Mouse (Mus musculus): ENCODE measurements around the gene Gimap3. TPM values are rescaled to one million over a fixed set of nuclear protein-coding genes. Genes with fewer than 3 reads are reported as not detected.

Gene Gimap3
- polyA plus RNA-seq, 1 experiment: 0.29 TPM

DNA sequence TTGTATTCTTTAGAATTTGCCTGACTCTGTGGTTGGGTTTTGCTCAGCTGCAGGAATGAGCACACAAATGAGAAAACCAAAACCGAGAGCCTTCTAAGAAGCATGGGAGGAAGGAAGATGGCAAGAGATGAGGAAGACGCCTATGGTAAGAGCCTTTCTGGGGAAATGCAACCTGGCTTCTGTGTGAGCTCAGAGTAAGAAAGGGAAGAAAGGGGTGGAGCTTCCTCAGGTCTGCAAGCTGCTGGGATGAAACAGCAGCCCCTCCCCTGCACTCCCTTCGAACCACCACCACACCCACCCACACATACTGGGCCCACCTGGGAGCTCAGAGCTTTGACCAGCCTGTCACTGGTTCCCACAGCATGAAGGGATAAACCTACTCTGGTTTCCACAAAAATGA lies 29.4 kb downstream of the Gimap3 start:
- 29% methylated on average over 3 of the region's 3 CpGs for WGBS
- no peak for TF ChIP-seq POLR2A (IDR thresholded peaks at IDR 0.05; ENCODE audit: borderline replicate concordance, insufficient read depth, low read length)
- TF ChIP-seq CTCF (IDR thresholded peaks at IDR 0.05; ENCODE audit: borderline replicate concordance, insufficient read depth, low read depth, low read length): no peak

GRCm38 (mm10) chr6:48740501-48741169 lies 30.0 kb downstream of the Gimap3 start:
- no peak for DNase-seq
- TF ChIP-seq CTCF (IDR thresholded peaks at IDR 0.05; ENCODE audit: borderline replicate concordance, insufficient read depth, low read depth, low read length) (no peak), POLR2A (IDR thresholded peaks at IDR 0.05; ENCODE audit: borderline replicate concordance, insufficient read depth, low read length) (no peak)
- 83% methylated on average over 3 of the region's 3 CpGs for WGBS

More for the DNA sequence above, 29.4 kb downstream of the Gimap3 start:
- Histone ChIP-seq H3K4me3 (replicated peaks; ENCODE audit: insufficient read depth, low read depth, low read length) (no peak overlapping the region), H3K27me3 (ENCODE audit: control insufficient read depth, insufficient read depth, low read length) (no peaks in the 10 kb centered on the region), H3K4me1 (ENCODE audit: control insufficient read depth, insufficient read depth, low read length) (peaks cover 4% of the 10 kb centered on the region; the same call in 1 of the 2 replicates), H3K27ac (ENCODE audit: insufficient read depth, low read length) (no peak overlapping the region)
- no peak for DNase-seq

DNA sequence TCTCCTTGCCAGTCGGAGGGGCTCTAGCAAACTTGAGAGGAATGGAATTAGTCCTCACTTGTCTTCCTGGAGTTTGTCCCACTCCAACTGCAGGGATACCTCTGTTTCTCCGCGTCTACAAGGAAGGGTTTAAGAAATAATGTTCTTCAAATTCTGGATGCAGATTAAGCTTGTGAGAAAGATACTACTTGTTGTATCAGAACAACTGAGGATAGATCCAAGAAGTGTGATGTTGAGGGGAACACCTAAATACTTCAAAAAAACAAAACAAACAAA lies 30.9 kb downstream of the Gimap3 start:
- Histone ChIP-seq H3K27ac (ENCODE audit: insufficient read depth, low read length) (no peak overlapping the region), H3K4me3 (replicated peaks; ENCODE audit: insufficient read depth, low read depth, low read length) (no peak overlapping the region), H3K27me3 (ENCODE audit: control insufficient read depth, insufficient read depth, low read length) (no peaks in the 10 kb centered on the region), H3K4me1 (ENCODE audit: control insufficient read depth, insufficient read depth, low read length) (peaks cover 4% of the 10 kb centered on the region; the same call in 1 of the 2 replicates)
- DNase-seq: no peak
- TF ChIP-seq POLR2A (IDR thresholded peaks at IDR 0.05; ENCODE audit: borderline replicate concordance, insufficient read depth, low read length) (no peak), CTCF (IDR thresholded peaks at IDR 0.05; ENCODE audit: borderline replicate concordance, insufficient read depth, low read depth, low read length) (no peak)
- 87% methylated on average over 3 of the region's 3 CpGs for WGBS

More at GRCm38 (mm10) chr6:48740501-48741169, 30.0 kb downstream of the Gimap3 start:
- Histone ChIP-seq H3K4me3 (replicated peaks; ENCODE audit: insufficient read depth, low read depth, low read length) (no peak overlapping the region), H3K27ac (ENCODE audit: insufficient read depth, low read length) (no peak overlapping the region), H3K4me1 (ENCODE audit: control insufficient read depth, insufficient read depth, low read length) (peaks cover 4% of the 10 kb centered on the region; the same call in 1 of the 2 replicates), H3K27me3 (ENCODE audit: control insufficient read depth, insufficient read depth, low read length) (no peaks in the 10 kb centered on the region)

GRCm38 (mm10) chr6:48738961-48739779 lies 31.5 kb downstream of the Gimap3 start, which contains the start of gene Gimap1:
Gene Gimap1 (plus strand): TSS chr6:48739054.
- DNase-seq: no peak
- peak within 1 kb of the TSS; percentile 33 for H3K4me3 ChIP-seq (replicated peaks; ENCODE audit: insufficient read depth, low read depth, low read length)
- peaks cover 4% of the 10 kb centered on the region; the same call in 1 of the 2 replicates for H3K4me1 ChIP-seq (ENCODE audit: control insufficient read depth, insufficient read depth, low read length)
- WGBS: 81% methylated on average over 15 of the region's 15 CpGs
- H3K27ac ChIP-seq (ENCODE audit: insufficient read depth, low read length): no peak within 1 kb of the TSS
- no peak for TF ChIP-seq POLR2A (IDR thresholded peaks at IDR 0.05; ENCODE audit: borderline replicate concordance, insufficient read depth, low read length)
- no peak for TF ChIP-seq CTCF (IDR thresholded peaks at IDR 0.05; ENCODE audit: borderline replicate concordance, insufficient read depth, low read depth, low read length)
- H3K27me3 ChIP-seq (ENCODE audit: control insufficient read depth, insufficient read depth, low read length): no peaks in the 10 kb centered on the region

DNA sequence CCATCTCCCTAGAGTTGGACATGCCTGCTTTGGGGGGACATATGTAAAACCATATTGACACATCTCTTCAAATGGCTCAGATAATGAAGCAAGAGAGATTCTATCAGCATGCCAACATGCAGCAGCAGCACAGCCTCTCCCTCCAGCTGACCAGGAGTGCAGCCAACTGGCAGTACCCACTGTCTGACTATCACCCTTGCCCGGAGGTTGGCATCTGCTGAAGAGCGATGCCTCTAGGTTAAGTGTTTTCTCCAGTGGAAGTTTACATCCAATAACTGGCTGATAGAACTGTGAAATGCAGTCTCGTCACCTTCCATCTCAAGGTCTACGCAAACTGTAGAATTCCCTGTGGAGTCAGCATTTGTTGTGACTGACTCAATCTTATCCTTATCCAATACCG lies 33.0 kb downstream of the Gimap3 start:
- H3K4me1 ChIP-seq (ENCODE audit: control insufficient read depth, insufficient read depth, low read length): peaks cover under 1% of the 10 kb centered on the region; the same call in 1 of the 2 replicates
- no peak for DNase-seq
- WGBS: 41% methylated on average over 5 of the region's 5 CpGs
- TF ChIP-seq CTCF (IDR thresholded peaks at IDR 0.05; ENCODE audit: borderline replicate concordance, insufficient read depth, low read depth, low read length): no peak
- no peak for TF ChIP-seq POLR2A (IDR thresholded peaks at IDR 0.05; ENCODE audit: borderline replicate concordance, insufficient read depth, low read length)
- H3K4me3 ChIP-seq (replicated peaks; ENCODE audit: insufficient read depth, low read depth, low read length): no peak overlapping the region
- no peaks in the 10 kb centered on the region for H3K27me3 ChIP-seq (ENCODE audit: control insufficient read depth, insufficient read depth, low read length)
- no peak overlapping the region for H3K27ac ChIP-seq (ENCODE audit: insufficient read depth, low read length)

GRCm38 (mm10) chr6:48737053-48737452 lies 33.6 kb downstream of the Gimap3 start:
- no peak overlapping the region for H3K27ac ChIP-seq (ENCODE audit: insufficient read depth, low read length)
- DNase-seq: no peak
- no peak overlapping the region for H3K4me3 ChIP-seq (replicated peaks; ENCODE audit: insufficient read depth, low read depth, low read length)
- TF ChIP-seq POLR2A (IDR thresholded peaks at IDR 0.05; ENCODE audit: borderline replicate concordance, insufficient read depth, low read length) (no peak), CTCF (IDR thresholded peaks at IDR 0.05; ENCODE audit: borderline replicate concordance, insufficient read depth, low read depth, low read length) (no peak)
- no peaks in the 10 kb centered on the region for H3K27me3 ChIP-seq (ENCODE audit: control insufficient read depth, insufficient read depth, low read length)
- WGBS: 88% methylated on average over 2 of the region's 2 CpGs
- no peaks in the 10 kb centered on the region for H3K4me1 ChIP-seq (ENCODE audit: control insufficient read depth, insufficient read depth, low read length)

- no peak for DNase-seq
- WGBS: 89% methylated on average over 1 of the region's 1 CpGs
- Histone ChIP-seq H3K4me3 (replicated peaks; ENCODE audit: insufficient read depth, low read depth, low read length) (no peak overlapping the region), H3K27ac (ENCODE audit: insufficient read depth, low read length) (no peak overlapping the region), H3K27me3 (ENCODE audit: control insufficient read depth, insufficient read depth, low read length) (no peaks in the 10 kb centered on the region), H3K4me1 (ENCODE audit: control insufficient read depth, insufficient read depth, low read length) (no peaks in the 10 kb centered on the region)
- TF ChIP-seq CTCF (IDR thresholded peaks at IDR 0.05; ENCODE audit: borderline replicate concordance, insufficient read depth, low read depth, low read length) (no peak), POLR2A (IDR thresholded peaks at IDR 0.05; ENCODE audit: borderline replicate concordance, insufficient read depth, low read length) (no peak)
Observed at GRCm38 (mm10) chr6:48733660-48734059, 37.0 kb downstream of the Gimap3 start.

All from cerebellum, adult 2 months (tissue).